Mouse (Mus musculus): ENCODE results near the gene Rabgap1l. TPM values are rescaled to one million over a fixed set of nuclear protein-coding genes. Genes with fewer than 3 reads are reported as not detected.

Rabgap1l gene
- total RNA-seq, 1 experiment from 2014 or later = 436 TPM

GRCm38 (mm10) chr1:160247473-160247872 is 545.5 kb downstream of the Rabgap1l start:
- peak; percentile 63 for ATAC-seq (ENCODE audit: extremely low read depth, insufficient number of reproducible peaks, low FRiP score, poor library complexity, severe bottlenecking)

DNA sequence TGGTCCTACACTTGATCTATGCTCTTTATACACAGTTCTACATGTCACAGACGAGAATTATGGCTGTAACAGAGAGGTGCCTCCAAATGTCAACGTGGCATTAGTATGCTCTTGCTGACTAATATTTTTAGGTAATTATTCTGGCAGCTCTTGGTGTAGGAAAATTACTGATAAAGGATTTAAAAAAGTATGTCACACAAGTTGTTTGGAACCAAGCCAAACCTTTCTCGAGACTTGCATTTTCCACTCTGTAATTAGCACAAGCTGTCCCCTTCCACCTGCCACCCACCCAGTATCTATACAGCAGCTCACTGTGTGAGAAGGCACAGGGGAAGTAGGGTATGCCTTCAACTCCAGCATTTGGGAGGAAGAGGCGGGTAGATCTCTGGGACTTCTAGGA is 546.2 kb downstream of the Rabgap1l start:
- no peak for ATAC-seq (ENCODE audit: extremely low read depth, insufficient number of reproducible peaks, low FRiP score, poor library complexity, severe bottlenecking)

GRCm38 (mm10) chr1:160245954-160246353 is 547.1 kb downstream of the Rabgap1l start:
- peak; percentile 86 for ATAC-seq (ENCODE audit: extremely low read depth, insufficient number of reproducible peaks, low FRiP score, poor library complexity, severe bottlenecking)

DNA sequence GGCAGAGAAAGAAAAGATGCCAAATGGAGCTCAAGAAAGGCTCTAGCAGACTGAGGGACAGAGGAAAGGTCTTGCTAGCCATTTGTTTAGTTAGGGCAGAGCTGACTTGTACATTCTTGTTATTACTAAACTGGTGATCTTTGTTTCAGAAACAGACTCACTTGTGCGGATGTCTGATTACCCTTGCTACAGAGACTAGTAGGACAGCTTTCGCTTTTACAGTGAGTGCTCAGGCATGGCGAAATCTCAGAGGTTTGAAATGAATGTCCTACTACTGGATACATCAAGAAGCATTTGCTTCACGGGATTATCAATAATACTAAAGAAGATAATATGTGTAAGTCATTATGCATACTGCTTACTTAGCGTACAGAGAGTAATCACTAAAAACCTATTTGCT is 548.3 kb downstream of the Rabgap1l start:
- no peak for ATAC-seq (ENCODE audit: extremely low read depth, insufficient number of reproducible peaks, low FRiP score, poor library complexity, severe bottlenecking)

DNA sequence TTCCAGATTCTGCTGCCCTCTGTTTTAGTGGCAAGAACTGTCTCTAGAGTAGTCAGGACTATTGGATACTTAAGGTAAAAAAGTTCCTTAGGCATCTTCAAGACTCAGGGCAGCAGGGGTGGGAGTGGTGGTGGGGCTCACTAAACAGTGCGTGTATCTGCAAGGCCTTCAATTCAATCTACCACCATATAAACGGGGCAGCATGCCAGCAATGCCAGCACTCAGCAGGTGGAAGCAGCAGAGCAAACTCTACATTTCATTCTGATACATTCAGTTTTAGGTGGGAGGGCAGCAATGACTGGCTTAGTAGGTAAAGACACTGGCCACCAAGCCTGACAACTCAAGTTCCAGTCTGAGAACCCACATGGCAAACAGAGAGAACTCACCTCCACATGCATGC is 552.9 kb downstream of the Rabgap1l start:
- ATAC-seq (ENCODE audit: extremely low read depth, insufficient number of reproducible peaks, low FRiP score, poor library complexity, severe bottlenecking) = no peak

- no peak for ATAC-seq (ENCODE audit: extremely low read depth, insufficient number of reproducible peaks, low FRiP score, poor library complexity, severe bottlenecking)
These were observed 554.1 kb downstream of the Rabgap1l start for GRCm38 (mm10) chr1:160238852-160239443.

GRCm38 (mm10) chr1:160237981-160238380 is 555.0 kb downstream of the Rabgap1l start:
- no peak for ATAC-seq (ENCODE audit: extremely low read depth, insufficient number of reproducible peaks, low FRiP score, poor library complexity, severe bottlenecking)

DNA sequence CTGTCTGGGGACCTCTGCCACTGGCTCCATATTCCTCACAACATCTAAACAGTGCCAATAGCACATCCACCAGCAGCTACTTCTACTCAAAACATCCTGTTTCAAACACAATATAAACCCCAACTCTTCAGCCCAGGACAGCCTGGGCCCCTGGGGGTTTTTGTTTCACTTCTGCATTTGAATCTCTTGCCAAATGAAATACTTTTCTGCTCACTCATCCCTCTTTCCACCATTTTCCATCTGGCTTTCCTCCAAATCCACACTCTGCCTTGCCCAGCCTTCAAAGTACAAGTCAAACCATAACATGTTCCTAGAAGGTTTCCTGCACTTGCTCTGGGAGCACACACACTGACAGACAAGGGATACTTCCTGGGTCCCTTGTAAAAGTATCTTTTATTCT is 559.1 kb downstream of the Rabgap1l start:
- ATAC-seq (ENCODE audit: extremely low read depth, insufficient number of reproducible peaks, low FRiP score, poor library complexity, severe bottlenecking) = peak; percentile 84

GRCm38 (mm10) chr1:160232113-160232512 is 560.9 kb downstream of the Rabgap1l start:
- no peak for ATAC-seq (ENCODE audit: extremely low read depth, insufficient number of reproducible peaks, low FRiP score, poor library complexity, severe bottlenecking)

GRCm38 (mm10) chr1:160231013-160231412 is 562.0 kb downstream of the Rabgap1l start:
- no peak for ATAC-seq (ENCODE audit: extremely low read depth, insufficient number of reproducible peaks, low FRiP score, poor library complexity, severe bottlenecking)

DNA sequence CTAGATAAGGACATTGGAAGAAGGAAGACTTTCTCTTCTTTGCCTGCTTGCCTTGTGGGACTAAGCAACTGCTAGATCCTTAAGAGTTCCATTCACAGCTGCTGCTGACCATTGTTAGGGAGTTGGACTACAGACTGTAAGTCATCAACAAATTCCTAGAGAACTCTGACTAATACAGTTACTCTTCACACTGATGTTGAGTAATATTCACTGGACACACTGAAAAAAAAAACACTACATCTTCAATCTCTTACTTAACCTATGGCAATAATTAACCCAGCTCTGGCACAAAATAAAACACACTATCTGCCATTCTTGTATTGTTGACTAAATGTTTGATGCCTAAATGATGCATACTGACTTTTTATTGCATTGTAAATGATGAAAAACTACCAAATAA is 565.2 kb downstream of the Rabgap1l start:
- no peak for ATAC-seq (ENCODE audit: extremely low read depth, insufficient number of reproducible peaks, low FRiP score, poor library complexity, severe bottlenecking)

DNA sequence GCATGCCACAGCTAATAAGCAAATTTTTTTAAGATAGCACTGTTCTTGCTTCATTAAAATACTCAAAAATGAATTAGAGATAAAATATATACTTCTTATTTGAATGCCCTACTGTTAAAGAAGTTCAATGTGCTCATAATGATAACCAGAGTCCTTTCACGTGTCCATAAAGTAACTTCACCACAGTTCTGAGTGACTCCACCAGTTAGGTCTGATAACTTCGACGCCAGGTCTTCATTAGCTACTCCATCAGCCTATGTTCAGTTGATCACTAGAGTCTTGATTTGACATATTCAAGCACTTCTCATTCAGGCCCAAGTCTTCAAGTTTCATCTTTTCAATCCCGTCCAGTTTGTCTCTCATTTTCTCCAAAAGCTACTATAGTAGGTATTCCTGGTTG is 565.8 kb downstream of the Rabgap1l start:
- no peak for ATAC-seq (ENCODE audit: extremely low read depth, insufficient number of reproducible peaks, low FRiP score, poor library complexity, severe bottlenecking)

DNA sequence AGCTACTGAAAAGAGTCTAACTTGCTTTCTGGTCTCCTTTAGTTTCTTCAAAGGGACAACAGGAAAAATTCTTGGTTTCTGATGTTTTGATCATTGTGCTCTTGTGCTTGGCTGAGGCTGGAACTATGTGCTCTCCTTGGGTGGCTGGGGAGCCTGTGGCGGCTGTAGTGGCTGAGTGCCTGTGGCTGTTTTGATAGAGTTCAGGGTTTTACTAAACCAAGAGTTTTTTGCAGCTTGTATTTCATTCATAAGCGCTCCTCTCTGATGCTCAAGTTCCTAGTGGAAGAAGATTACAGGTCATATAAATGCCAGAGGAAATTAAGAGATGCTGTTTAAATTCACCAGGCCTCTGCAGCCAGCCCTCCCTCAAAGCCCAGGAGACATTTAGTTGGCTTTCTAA is 568.9 kb downstream of the Rabgap1l start:
- no peak for ATAC-seq (ENCODE audit: extremely low read depth, insufficient number of reproducible peaks, low FRiP score, poor library complexity, severe bottlenecking)

DNA sequence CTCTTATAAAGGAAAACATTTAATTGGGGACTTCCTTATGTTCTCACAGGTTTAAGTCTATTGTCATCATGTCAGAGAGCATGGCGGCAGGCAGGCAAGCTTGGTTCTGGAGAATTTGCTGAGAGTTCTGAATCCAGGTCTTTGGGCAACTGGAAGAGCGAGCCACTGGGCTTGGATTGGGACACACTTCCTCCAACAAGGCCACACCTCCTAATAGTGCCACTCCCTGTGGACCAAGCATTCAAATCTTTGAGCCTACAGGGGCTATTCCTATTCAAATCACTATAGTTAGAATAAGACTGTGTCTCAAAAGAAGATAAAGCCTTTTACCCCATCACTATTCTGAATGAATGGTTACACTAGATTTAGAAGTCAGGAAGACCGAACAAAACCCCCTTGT is 575.1 kb downstream of the Rabgap1l start:
- no peak for ATAC-seq (ENCODE audit: extremely low read depth, insufficient number of reproducible peaks, low FRiP score, poor library complexity, severe bottlenecking)

- ATAC-seq (ENCODE audit: extremely low read depth, insufficient number of reproducible peaks, low FRiP score, poor library complexity, severe bottlenecking) = no peak
These were observed 578.8 kb downstream of the Rabgap1l start for GRCm38 (mm10) chr1:160214171-160214570.

GRCm38 (mm10) chr1:160212703-160213669 is 580.0 kb downstream of the Rabgap1l start, which contains the start of gene Cacybp:
TSS of gene Cacybp (minus strand) at chr1:160212875.
- peak; percentile 93 for ATAC-seq (ENCODE audit: extremely low read depth, insufficient number of reproducible peaks, low FRiP score, poor library complexity, severe bottlenecking)

- no peak for ATAC-seq (ENCODE audit: extremely low read depth, insufficient number of reproducible peaks, low FRiP score, poor library complexity, severe bottlenecking)
These were observed 580.8 kb downstream of the Rabgap1l start for GRCm38 (mm10) chr1:160212123-160212691.

GRCm38 (mm10) chr1:160211597-160212122 is 581.4 kb downstream of the Rabgap1l start:
- ATAC-seq (ENCODE audit: extremely low read depth, insufficient number of reproducible peaks, low FRiP score, poor library complexity, severe bottlenecking) = no peak

GRCm38 (mm10) chr1:160210566-160210965 is 582.4 kb downstream of the Rabgap1l start:
- no peak for ATAC-seq (ENCODE audit: extremely low read depth, insufficient number of reproducible peaks, low FRiP score, poor library complexity, severe bottlenecking)

DNA sequence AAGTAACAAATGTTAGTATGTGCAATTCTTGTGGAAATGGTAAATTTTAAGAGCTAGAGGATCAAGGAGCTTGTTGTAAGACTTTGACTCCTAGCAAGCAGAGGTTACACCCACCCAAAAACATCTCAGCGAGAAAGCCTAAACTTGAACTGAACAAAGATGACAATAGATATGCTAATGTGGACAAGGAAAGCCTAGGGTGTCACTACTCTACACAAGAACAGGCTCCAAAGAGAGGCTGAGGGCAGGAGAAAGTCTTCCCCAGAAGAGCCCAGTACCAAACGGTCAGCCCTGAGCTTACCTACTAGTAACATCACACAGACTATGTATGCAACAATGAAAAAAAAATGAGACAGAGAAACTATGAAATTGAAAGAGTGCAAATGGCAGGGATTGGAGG is 583.2 kb downstream of the Rabgap1l start:
- ATAC-seq (ENCODE audit: extremely low read depth, insufficient number of reproducible peaks, low FRiP score, poor library complexity, severe bottlenecking) = no peak
